Mouse (Mus musculus): ENCODE results near the gene Zfp111.

DNA sequence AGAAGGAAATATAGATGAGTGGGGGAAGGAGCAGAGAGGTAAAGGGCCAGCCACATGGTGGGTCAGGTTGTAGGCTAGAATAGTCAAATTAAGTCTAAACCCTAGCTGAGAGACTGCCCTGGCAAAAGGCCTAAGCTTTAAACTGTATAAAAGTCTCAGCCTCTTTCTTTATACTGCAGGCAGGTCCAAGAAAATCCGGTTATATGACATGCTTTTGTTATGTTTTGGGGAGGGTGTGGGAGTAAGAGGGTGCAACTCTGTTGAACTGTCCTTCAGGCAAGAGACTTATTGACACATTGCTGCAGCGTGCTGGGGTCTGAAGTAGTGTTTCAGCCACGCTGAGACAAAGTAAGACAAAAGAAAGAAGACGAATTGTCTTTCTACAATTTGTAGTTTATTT lies 39.1 kb downstream of the Zfp111 start:
- TF ChIP-seq CTCF (IDR thresholded peaks at IDR 0.05; ENCODE audit: borderline replicate concordance, insufficient read depth, low read length) (no peak), POLR2A (IDR thresholded peaks at IDR 0.05; ENCODE audit: low read depth, low read length) (no peak)
